Mouse (Mus musculus) bone marrow, adult 2 months (tissue): ENCODE measurements around the gene Ccdc93.

ENCODE experiments used
- CTCF ChIP-seq: fragments of 200-500 bp; IDR thresholded peaks from 2 replicates; pipeline ENCODE4 v1.5.1; 2011; ENCODE audit warnings: low read length, control low read depth; ENCODE audit not compliant: control insufficient read depth, insufficient read depth
- POLR2A ChIP-seq: fragments of 200-500 bp; IDR thresholded peaks from 2 replicates; pipeline ENCODE4 v1.6.1; 2011; ENCODE audit warnings: low read depth, mild to moderate bottlenecking, control low read depth, low read length, borderline replicate concordance; ENCODE audit not compliant: control insufficient read depth

DNA sequence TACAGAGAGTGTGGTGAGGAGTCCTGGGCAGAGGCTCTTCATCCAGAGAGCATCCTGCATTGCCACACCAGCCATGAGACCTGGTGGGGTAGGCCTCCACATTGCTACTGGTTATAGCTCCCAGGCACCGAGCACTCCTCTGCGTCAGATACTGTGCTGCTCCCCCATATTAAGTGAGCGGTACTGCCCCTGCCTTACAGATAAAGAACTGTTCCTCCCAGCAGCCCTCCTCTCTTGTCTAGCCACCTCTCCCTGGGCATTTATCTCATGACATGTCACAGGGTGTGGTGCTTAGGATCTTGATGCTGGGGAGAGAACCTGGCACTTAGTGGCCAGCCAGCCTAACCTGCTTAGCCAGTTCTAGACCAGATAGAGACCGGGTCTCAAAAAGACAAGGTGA lies 66.2 kb downstream of the Ccdc93 start:
- TF ChIP-seq POLR2A = no peak
- TF ChIP-seq CTCF = no peak
